Mouse (Mus musculus) hindbrain, embryonic 16.5 days (tissue): ENCODE data around the gene Lbhd2. TPM values are rescaled to one million over a fixed set of nuclear protein-coding genes. Genes with fewer than 3 reads are reported as not detected.

ENCODE experiments used
- ATAC-seq: fragments of 200-750 bp; cut with Nextera tagmentation; 2 replicates; pipeline ENCODE4 v1.8.0; 2017; ENCODE audit warnings: moderate TSS enrichment, moderate library complexity
- H3K27ac ChIP-seq: fragments of 300-500 bp; sonication (generic); 2 replicates; pipeline ENCODE4 v1.5.1; 2014; ENCODE audit warnings: low read depth, mild to moderate bottlenecking, control low read depth, low read length, moderate library complexity
- H3K27me3 ChIP-seq: fragments of 300-500 bp; sonication (generic); replicated peaks from 2 replicates; pipeline ENCODE4 v1.6.1; 2014; ENCODE audit warnings: low read length; ENCODE audit not compliant: control insufficient read depth, insufficient read depth
- H3K36me3 ChIP-seq: fragments of 300-500 bp; sonication (generic); 2 replicates; pipeline ENCODE4 v1.6.1; 2014; ENCODE audit warnings: mild to moderate bottlenecking, low read length, moderate library complexity, mixed read lengths; ENCODE audit not compliant: control insufficient read depth, insufficient read depth
- H3K4me1 ChIP-seq: fragments of 300-500 bp; sonication (generic); 2 replicates; pipeline ENCODE4 v1.6.1; 2014; ENCODE audit warnings: low read depth, low read length; ENCODE audit not compliant: control insufficient read depth, insufficient read depth
- H3K4me2 ChIP-seq: fragments of 300-500 bp; sonication (generic); 2 replicates; pipeline ENCODE4 v1.6.1; 2014; ENCODE audit warnings: mild to moderate bottlenecking, low read length, control low read depth, moderate library complexity
- H3K4me3 ChIP-seq: fragments of 300-500 bp; sonication (generic); 2 replicates; pipeline ENCODE4 v1.5.1; 2014; ENCODE audit warnings: mild to moderate bottlenecking, low read length, control low read depth, moderate library complexity
- H3K9ac ChIP-seq: fragments of 300-500 bp; sonication (generic); 2 replicates; pipeline ENCODE4 v1.6.1; 2014; ENCODE audit warnings: low read depth, mild to moderate bottlenecking, control low read depth, low read length, moderate library complexity
- H3K9me3 ChIP-seq: fragments of 300-500 bp; sonication (generic); 2 replicates; pipeline ENCODE4 v1.6.1; 2014; ENCODE audit warnings: mild to moderate bottlenecking, low read length, moderate library complexity; ENCODE audit not compliant: control insufficient read depth
- WGBS: fragments of 180-500 bp; shearing (Covaris S2); extraction: QIAGEN DNeasy Blood & Tissue Kit; methylation state at CpG from one replicate; pipeline ENCODE4 v1.1.7; 2014; 5-methylcytosine and 5-hydroxymethylcytosine counted together
- polyA plus RNA-seq: library from polyadenylated mRNA; unstranded; fragments of >200 nt; fragmentation: Nextera tagmentation; extraction: Ambion mirVana; gene quantifications from 2 replicates; pipeline ENCODE4 v1.2.1, GENCODE M21; 2015

Gene Lbhd2
- polyA plus RNA-seq, 1 experiment from 2014 or later: 3.3 TPM

- no peak overlapping the region for H3K9ac ChIP-seq
- no peaks in the 10 kb centered on the region; the same call in none of the 2 replicates for H3K27me3 ChIP-seq
- H3K4me2 ChIP-seq: no peak overlapping the region
- H3K4me3 ChIP-seq: no peak overlapping the region
- H3K4me1 ChIP-seq: no peaks in the 10 kb centered on the region
- no peaks in the 10 kb centered on the region for H3K9me3 ChIP-seq
- H3K27ac ChIP-seq: no peak overlapping the region
- H3K36me3 ChIP-seq: no peaks in the 10 kb centered on the region
- WGBS: 96% methylated on average over 1 of the region's 1 CpGs
- no peak for ATAC-seq
Measured at GRCm38 (mm10) chr12:111457742-111458141, 51.1 kb downstream of the Lbhd2 start.

Other genes starting within 250 kb of the Lbhd2 start
- 15.9 and 17.5 TPM in 2 replicates for gene Traf3, start 240.4 kb upstream of the Lbhd2 start, polyA plus RNA-seq
- 0.19 TPM in 1 of 2 replicates, not detected in the other for gene 4930595D18Rik, start 222.3 kb upstream of the Lbhd2 start, polyA plus RNA-seq
- gene Amn, start 135.7 kb upstream of the Lbhd2 start, polyA plus RNA-seq: 39.0 and 59.0 TPM in 2 replicates
- gene Cdc42bpb, start 29.1 kb upstream of the Lbhd2 start, polyA plus RNA-seq: 35.3 and 40.4 TPM in 2 replicates
- gene Exoc3l4, start 10.2 kb downstream of the Lbhd2 start, polyA plus RNA-seq: 2.6 and 2.7 TPM in 2 replicates
- gene Tnfaip2, start 35.7 kb downstream of the Lbhd2 start, polyA plus RNA-seq: 0.79 and 1.2 TPM in 2 replicates
- gene Gm266, start 79.0 kb downstream of the Lbhd2 start, polyA plus RNA-seq: 2.6 and 5.0 TPM in 2 replicates
- gene Eif5, start 131.2 kb downstream of the Lbhd2 start, polyA plus RNA-seq: 482 and 486 TPM in 2 replicates
- gene Mark3, start 167.7 kb downstream of the Lbhd2 start, polyA plus RNA-seq: 26.4 and 38.3 TPM in 2 replicates